Mouse (Mus musculus) adrenal gland, postnatal 10 days (tissue): ENCODE data around the gene Aff3. TPM values are rescaled to one million over a fixed set of nuclear protein-coding genes. Genes with fewer than 3 reads are reported as not detected.
A peak's percentile ranks its signal among the peaks of the same experiment; 100 is the strongest.

Experiments used
- DNase-seq: peaks from one replicate; pipeline ENCODE4 v3.0.0; 2021; ENCODE audit warnings: mixed read lengths
- total RNA-seq, 2 experiments: library from RNA; stranded (reverse); gene quantifications; 2 replicates each; pipeline ENCODE4 v1.2.3; 2021

Aff3 gene
- total RNA-seq, 2 experiments from 2014 or later: 7.0 to 9.8 TPM

DNA sequence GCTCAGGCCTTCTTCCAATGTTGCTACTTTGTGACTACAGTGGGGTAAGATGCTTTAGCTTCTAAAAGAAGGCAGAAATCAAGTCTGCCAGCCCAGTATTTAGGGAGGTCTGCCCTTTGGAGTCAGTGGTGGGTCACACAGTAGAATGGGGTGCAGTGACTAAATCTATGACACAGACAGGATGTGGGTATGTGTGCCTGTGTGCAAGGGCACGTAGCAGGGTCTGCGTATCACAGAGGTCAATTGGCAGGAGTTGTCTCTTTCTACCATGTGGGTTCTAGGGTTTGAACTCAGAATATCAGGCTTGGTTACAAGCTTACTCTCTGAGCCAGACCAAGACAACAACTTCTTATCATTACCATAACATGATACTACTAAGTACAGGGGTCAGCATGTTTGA is 393.4 kb downstream of the Aff3 start:
- no peak for DNase-seq

DNA sequence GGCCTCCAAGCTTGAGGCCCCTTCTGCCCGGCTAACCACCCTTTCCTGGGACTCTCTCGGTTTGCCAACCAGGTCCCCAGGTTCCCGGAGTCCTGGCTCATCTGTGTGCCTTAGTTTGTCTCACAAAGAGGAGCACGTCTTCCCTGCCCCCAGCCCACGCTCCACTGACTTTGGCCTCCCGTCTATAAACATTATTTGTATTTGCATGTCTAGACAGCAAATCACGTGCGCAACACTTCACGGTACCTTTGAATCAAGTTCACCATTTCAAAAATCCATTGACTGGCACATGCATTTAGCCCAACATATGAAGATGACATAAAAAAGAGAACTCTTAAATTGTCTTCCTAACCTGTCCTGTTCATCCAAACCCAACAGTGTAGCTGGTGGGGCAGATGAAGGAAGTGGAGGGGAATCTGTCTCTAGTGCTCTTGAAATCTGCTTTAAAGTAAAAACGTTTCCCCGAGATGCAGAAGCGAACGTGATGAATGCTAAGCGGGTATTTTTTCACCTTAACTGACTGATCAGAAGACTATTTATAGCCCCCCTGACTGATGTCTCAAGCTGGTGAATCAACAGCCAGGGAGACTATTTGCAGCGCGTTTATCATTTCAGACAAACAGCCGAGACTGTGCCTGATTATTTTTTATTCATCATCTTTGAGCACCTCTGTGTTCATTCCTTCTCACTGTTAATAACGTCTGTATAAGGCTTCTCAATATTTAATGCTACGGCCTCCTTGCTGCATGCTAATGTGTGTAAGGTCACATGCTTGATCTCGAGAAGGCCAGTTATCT is 396.3 kb downstream of the Aff3 start:
- no peak for DNase-seq

DNA sequence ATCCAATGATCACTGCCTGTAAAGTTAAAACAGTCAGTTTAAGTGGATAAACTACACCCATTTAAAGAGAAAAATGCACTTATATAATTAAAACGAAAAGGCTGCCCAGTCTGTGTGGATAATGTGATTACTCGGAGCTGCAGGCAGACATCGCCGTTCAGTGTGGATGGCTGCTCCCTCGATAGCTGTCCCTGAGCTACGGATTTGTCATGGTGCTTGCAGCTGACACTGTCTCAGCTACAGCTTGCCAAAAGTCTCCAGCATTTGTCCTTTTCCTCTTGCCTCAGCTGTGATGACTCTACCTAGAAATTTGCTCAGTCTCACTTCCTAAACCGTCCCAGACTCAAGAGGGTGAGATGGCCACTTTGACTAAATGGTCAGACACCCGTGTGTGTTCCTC is 401.5 kb downstream of the Aff3 start:
- peak; percentile 21 for DNase-seq

DNA sequence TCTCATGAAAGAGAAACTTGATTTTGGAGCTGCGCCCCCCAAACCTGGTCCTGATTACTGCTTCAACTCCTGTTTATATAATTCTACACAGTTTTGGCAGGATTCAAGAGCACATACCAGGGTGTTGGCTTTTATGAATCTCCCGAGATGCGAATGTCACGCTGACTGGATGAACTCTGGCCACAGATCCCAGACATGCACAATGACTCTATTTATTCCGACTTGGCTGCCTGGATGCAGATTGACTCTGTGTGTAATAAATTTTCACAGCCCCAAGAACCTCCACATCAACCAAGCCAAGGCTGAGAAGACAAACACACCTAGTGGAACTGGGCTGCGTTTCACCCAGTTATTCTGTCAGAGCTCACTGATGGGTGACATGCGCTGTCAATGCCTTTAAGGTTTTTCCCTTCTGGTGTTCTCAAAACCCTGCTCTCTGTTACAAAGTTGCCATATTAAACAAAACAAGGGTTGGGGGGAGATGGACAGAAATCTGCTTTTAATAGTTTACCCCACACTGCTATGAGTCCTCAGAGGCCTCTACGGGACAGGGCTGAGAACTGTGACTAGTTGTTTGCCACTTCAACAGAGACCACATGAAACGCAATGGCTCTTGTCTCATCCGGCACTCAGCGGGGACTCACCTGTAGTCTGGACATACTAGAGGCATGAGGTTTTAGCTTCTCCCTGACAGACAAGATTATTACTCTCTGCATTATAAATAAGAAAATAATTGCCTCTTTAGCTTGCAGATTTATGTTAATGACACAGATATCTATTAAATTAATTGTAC is 402.2 kb downstream of the Aff3 start:
- peak; percentile 40 for DNase-seq

- DNase-seq: no peak
Measured at GRCm38 (mm10) chr1:38261076-38261475, 403.7 kb downstream of the Aff3 start.

DNA sequence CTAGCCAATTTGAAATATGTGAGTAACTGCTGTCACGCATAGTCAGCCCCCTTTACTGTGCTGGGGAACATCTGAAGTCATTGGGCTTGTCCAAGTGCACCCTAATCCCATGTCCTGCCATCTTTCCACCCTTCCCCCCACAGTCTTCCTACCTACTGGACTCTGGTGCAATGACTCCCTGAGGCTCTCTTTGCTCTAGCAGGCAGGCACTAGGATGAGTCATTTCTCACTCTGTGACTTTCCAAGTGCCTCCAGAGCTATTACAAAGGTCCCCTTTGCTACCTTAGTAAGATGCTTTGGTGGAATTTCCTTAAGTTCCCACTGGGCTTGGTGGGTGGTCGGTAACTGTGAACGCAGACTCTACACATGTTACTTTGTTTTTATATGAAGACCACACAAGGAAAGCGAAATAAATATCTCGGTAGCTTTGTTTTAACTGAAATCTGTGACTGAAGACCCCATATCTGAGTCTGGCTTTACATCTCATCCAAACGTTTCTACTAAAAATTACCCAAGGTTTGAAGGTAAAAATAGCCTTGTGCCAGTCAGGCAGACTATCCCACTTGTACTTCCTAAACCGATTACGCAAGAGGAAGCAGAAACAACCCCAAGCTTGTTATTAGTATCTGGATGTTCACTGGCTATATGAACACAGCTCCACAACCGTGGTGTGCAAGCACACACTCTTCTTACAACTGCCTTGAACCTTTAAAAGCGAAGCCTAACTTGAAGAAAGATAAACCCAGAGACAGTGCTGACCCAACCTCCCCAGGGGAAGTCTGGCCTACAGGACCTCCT is 405.0 kb downstream of the Aff3 start:
- DNase-seq: no peak

DNA sequence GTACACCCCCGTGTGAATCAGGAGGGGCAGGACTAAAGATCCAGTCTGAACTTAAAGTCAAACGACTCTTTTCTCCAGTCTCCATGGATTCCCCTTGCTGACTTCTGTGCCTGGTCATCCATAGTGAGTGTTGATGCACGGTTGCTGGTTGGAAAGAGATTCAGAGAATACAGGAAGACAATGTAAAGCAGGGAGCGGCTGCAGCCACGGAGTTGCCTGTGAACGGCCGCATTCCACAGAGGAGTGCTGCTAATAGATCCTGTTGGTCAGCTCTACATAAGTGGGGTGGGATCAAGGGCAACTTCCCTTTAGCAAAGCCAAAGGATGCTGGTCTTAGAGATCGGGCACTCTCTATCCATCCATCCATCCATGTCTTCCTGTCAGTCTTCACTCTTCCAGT is 410.3 kb downstream of the Aff3 start:
- DNase-seq: no peak

- peak; percentile 49 for DNase-seq
Measured at GRCm38 (mm10) chr1:38252766-38253079, 412.0 kb downstream of the Aff3 start.

GRCm38 (mm10) chr1:38252031-38252765 is 412.6 kb downstream of the Aff3 start:
- DNase-seq: no peak

GRCm38 (mm10) chr1:38251448-38251847 is 413.3 kb downstream of the Aff3 start:
- DNase-seq: no peak

- DNase-seq: no peak
Measured at GRCm38 (mm10) chr1:38250246-38250645, 414.5 kb downstream of the Aff3 start.

GRCm38 (mm10) chr1:38249561-38249960 is 415.2 kb downstream of the Aff3 start:
- peak; percentile 29 for DNase-seq

- peak; percentile 50 for DNase-seq
Measured at GRCm38 (mm10) chr1:38248027-38248426, 416.7 kb downstream of the Aff3 start.

- DNase-seq: peak; percentile 82
Measured at GRCm38 (mm10) chr1:38242559-38242958, 422.2 kb downstream of the Aff3 start.

GRCm38 (mm10) chr1:38241801-38242200 is 423.0 kb downstream of the Aff3 start:
- DNase-seq: peak; percentile 81

- peak; percentile 46 for DNase-seq
Measured at GRCm38 (mm10) chr1:38241221-38241666, 423.5 kb downstream of the Aff3 start.

DNA sequence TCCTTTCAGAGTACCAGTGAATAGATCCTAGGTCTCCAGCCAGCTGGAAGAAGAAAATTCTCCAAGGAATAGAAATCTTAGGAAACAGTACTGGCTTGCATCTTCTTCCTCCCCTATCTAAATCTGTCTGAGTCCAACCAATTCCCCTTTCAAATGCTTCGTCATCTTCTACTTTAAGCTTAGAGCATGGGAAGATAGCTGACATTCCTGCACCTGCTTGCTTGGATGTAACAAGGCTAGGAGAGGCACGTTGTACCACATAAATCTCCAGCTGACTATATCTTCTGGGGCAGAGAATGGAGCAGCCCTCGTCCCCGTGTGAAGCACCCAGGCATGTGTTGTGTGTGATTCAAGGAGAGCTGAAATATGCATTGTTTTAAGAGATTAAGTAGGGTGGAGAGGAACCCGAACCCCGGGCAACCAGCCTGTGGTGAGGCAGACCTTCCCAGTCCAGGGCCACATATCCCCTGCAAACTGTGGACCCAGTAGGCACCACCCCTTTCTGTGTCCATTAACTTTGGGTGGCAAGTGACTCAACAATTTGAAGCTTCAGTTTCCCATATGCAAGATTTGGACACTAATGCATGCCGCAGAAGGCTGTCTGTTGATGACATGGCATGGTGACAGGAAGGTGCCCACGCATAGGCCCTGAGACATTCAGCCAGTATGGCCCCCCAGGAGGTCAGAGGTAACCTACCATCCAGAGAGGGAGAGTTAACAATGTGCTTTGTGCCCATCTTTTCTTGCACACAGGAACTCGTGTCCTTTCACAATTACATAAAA is 424.1 kb downstream of the Aff3 start:
- no peak for DNase-seq

- DNase-seq: no peak
Measured at GRCm38 (mm10) chr1:38239516-38239915, 425.2 kb downstream of the Aff3 start.

- no peak for DNase-seq
Measured at GRCm38 (mm10) chr1:38237831-38238230, 426.9 kb downstream of the Aff3 start.

GRCm38 (mm10) chr1:38237027-38237787 is 427.5 kb downstream of the Aff3 start:
- no peak for DNase-seq
